Mouse (Mus musculus): Measurements from ENCODE around the gene Usp5. TPM values are rescaled to one million over a fixed set of nuclear protein-coding genes. Genes with fewer than 3 reads are reported as not detected.
"Not testable (repeated sequence)": the region's sequence is repeated elsewhere in the genome, so short reads cannot be mapped to it uniquely, and the experiment has no call there.

Usp5 gene
- polyA plus RNA-seq, 1 experiment from 2014 or later = 141 TPM

- 12% methylated on average over 8 of the region's 8 CpGs for WGBS
- no peak for ATAC-seq (ENCODE audit: insufficient number of reproducible peaks, low FRiP score, low TSS enrichment, low read depth)
- Histone ChIP-seq H3K4me2 (replicated peaks) (0 out of 2 replicates have a peak overlapping the region, but pooled peaks have one; percentile 12), H3K4me1 (peaks cover 6% of the 10 kb centered on the region), H3K9me3 (replicated peaks) (no peaks in the 10 kb centered on the region), H3K27me3 (no peaks in the 10 kb centered on the region), H3K27ac (replicated peaks) (no peak overlapping the region), H3K36me3 (peaks cover 20% of the 10 kb centered on the region; the same call in 1 of the 2 replicates), H3K4me3 (replicated peaks) (no peak overlapping the region), H3K9ac (no peak overlapping the region)
Measured at GRCm38 (mm10) chr6:124839805-124840204, 10.5 kb upstream of the Usp5 start.

- Histone ChIP-seq H3K4me3 (replicated peaks) (no peak overlapping the region), H3K4me1 (peaks cover 13% of the 10 kb centered on the region), H3K9ac (no peak overlapping the region), H3K36me3 (peaks cover 22% of the 10 kb centered on the region), H3K4me2 (replicated peaks) (no peak overlapping the region), H3K27me3 (no peaks in the 10 kb centered on the region), H3K27ac (replicated peaks) (no peak overlapping the region), H3K9me3 (replicated peaks) (no peaks in the 10 kb centered on the region)
- WGBS = 66% methylated on average over 7 of the region's 7 CpGs
- ATAC-seq (ENCODE audit: insufficient number of reproducible peaks, low FRiP score, low TSS enrichment, low read depth) = no peak
Measured at GRCm38 (mm10) chr6:124836411-124836810, 7.1 kb upstream of the Usp5 start.

- Histone ChIP-seq H3K4me2 (replicated peaks) (no peak overlapping the region), H3K4me3 (replicated peaks) (no peak overlapping the region), H3K9ac (peak overlapping the region; percentile 13; the same call in 1 of the 2 replicates), H3K36me3 (peaks cover 20% of the 10 kb centered on the region), H3K27ac (replicated peaks) (no peak overlapping the region), H3K4me1 (peaks cover 21% of the 10 kb centered on the region), H3K9me3 (replicated peaks) (no peaks in the 10 kb centered on the region), H3K27me3 (no peaks in the 10 kb centered on the region)
- 42% methylated on average over 10 of the region's 10 CpGs for WGBS
- no peak for ATAC-seq (ENCODE audit: insufficient number of reproducible peaks, low FRiP score, low TSS enrichment, low read depth)
Measured at GRCm38 (mm10) chr6:124835531-124835930, 6.2 kb upstream of the Usp5 start.

GRCm38 (mm10) chr6:124834512-124835081 lies 5.3 kb upstream of the Usp5 start:
- Histone ChIP-seq H3K4me3 (replicated peaks) (no peak overlapping the region), H3K4me1 (peaks cover 19% of the 10 kb centered on the region), H3K9me3 (replicated peaks) (no peaks in the 10 kb centered on the region), H3K9ac (no peak overlapping the region), H3K27ac (replicated peaks) (no peak overlapping the region), H3K27me3 (no peaks in the 10 kb centered on the region), H3K4me2 (replicated peaks) (no peak overlapping the region), H3K36me3 (peaks cover 20% of the 10 kb centered on the region)
- WGBS = 75% methylated on average over 6 of the region's 6 CpGs
- no peak for ATAC-seq (ENCODE audit: insufficient number of reproducible peaks, low FRiP score, low TSS enrichment, low read depth)

- no peak for ATAC-seq (ENCODE audit: insufficient number of reproducible peaks, low FRiP score, low TSS enrichment, low read depth)
- Histone ChIP-seq H3K27ac (replicated peaks) (no peak overlapping the region), H3K9me3 (replicated peaks) (no peaks in the 10 kb centered on the region), H3K9ac (no peak overlapping the region), H3K27me3 (no peaks in the 10 kb centered on the region), H3K4me1 (peaks cover 30% of the 10 kb centered on the region), H3K36me3 (peaks cover 24% of the 10 kb centered on the region), H3K4me3 (replicated peaks) (no peak overlapping the region), H3K4me2 (replicated peaks) (0 out of 2 replicates have a peak overlapping the region, but pooled peaks have one; percentile 95)
- WGBS = 91% methylated on average over 8 of the region's 8 CpGs
Measured at GRCm38 (mm10) chr6:124831649-124832048, 2.4 kb upstream of the Usp5 start.

GRCm38 (mm10) chr6:124831199-124831598 lies 1.9 kb upstream of the Usp5 start:
- ATAC-seq (ENCODE audit: insufficient number of reproducible peaks, low FRiP score, low TSS enrichment, low read depth); H3K9ac ChIP-seq; H3K27me3 ChIP-seq; H3K27ac ChIP-seq (replicated peaks); H3K9me3 ChIP-seq (replicated peaks); H3K4me3 ChIP-seq (replicated peaks): not testable (repeated sequence)
- Histone ChIP-seq H3K4me1 (peaks cover 30% of the 10 kb centered on the region), H3K36me3 (peaks cover 26% of the 10 kb centered on the region), H3K4me2 (replicated peaks) (peak overlapping the region; percentile 95)
- WGBS = 89% methylated on average over 4 of the region's 4 CpGs

- Histone ChIP-seq H3K27me3 (no peaks in the 10 kb centered on the region), H3K9me3 (replicated peaks) (no peaks in the 10 kb centered on the region), H3K4me1 (peaks cover 30% of the 10 kb centered on the region), H3K4me2 (replicated peaks) (peak overlapping the region; percentile 95), H3K36me3 (peaks cover 38% of the 10 kb centered on the region), H3K27ac (replicated peaks) (peak overlapping the region; percentile 93), H3K9ac (peak overlapping the region; percentile 65), H3K4me3 (replicated peaks) (peak overlapping the region; percentile 82)
- ATAC-seq (ENCODE audit: insufficient number of reproducible peaks, low FRiP score, low TSS enrichment, low read depth) = peak; percentile 88
- under 1% methylated on average over 38 of the region's 38 CpGs for WGBS
Measured at GRCm38 (mm10) chr6:124829799-124830700, 766 bp upstream of the Usp5 start.

GRCm38 (mm10) chr6:124828101-124828592 lies 1.1 kb downstream of the Usp5 start:
- Histone ChIP-seq H3K4me3 (replicated peaks) (peak overlapping the region; percentile 82), H3K4me2 (replicated peaks) (peak overlapping the region; percentile 85), H3K9ac (peak overlapping the region; percentile 37), H3K9me3 (replicated peaks) (no peaks in the 10 kb centered on the region), H3K27me3 (no peaks in the 10 kb centered on the region), H3K36me3 (peaks cover 50% of the 10 kb centered on the region), H3K27ac (replicated peaks) (peak overlapping the region; percentile 81), H3K4me1 (peaks cover 27% of the 10 kb centered on the region)
- no peak for ATAC-seq (ENCODE audit: insufficient number of reproducible peaks, low FRiP score, low TSS enrichment, low read depth)
- WGBS = 18% methylated on average over 10 of the region's 10 CpGs

GRCm38 (mm10) chr6:124822049-124822448 lies 7.2 kb downstream of the Usp5 start:
- H3K9me3 ChIP-seq (replicated peaks) = no peaks in the 10 kb centered on the region
- H3K27me3 ChIP-seq = no peaks in the 10 kb centered on the region
- no peak overlapping the region for H3K9ac ChIP-seq
- H3K4me3 ChIP-seq (replicated peaks) = no peak overlapping the region
- H3K4me1 ChIP-seq = no peaks in the 10 kb centered on the region
- H3K4me2 ChIP-seq (replicated peaks) = no peak overlapping the region
- no peak overlapping the region for H3K27ac ChIP-seq (replicated peaks)
- WGBS = 94% methylated on average over 4 of the region's 4 CpGs
- peaks cover 94% of the 10 kb centered on the region for H3K36me3 ChIP-seq
- no peak for ATAC-seq (ENCODE audit: insufficient number of reproducible peaks, low FRiP score, low TSS enrichment, low read depth)

- H3K36me3 ChIP-seq = peaks cover 98% of the 10 kb centered on the region
- H3K4me3 ChIP-seq (replicated peaks) = no peak overlapping the region
- WGBS = 90% methylated on average over 5 of the region's 5 CpGs
- ATAC-seq (ENCODE audit: insufficient number of reproducible peaks, low FRiP score, low TSS enrichment, low read depth) = no peak
- H3K27me3 ChIP-seq = no peaks in the 10 kb centered on the region
- H3K4me2 ChIP-seq (replicated peaks) = no peak overlapping the region
- H3K27ac ChIP-seq (replicated peaks) = no peak overlapping the region
- no peaks in the 10 kb centered on the region for H3K9me3 ChIP-seq (replicated peaks)
- no peaks in the 10 kb centered on the region for H3K4me1 ChIP-seq
- no peak overlapping the region for H3K9ac ChIP-seq
Measured at GRCm38 (mm10) chr6:124820891-124821290, 8.4 kb downstream of the Usp5 start.

GRCm38 (mm10) chr6:124817971-124818370 lies 11.3 kb downstream of the Usp5 start:
- ATAC-seq (ENCODE audit: insufficient number of reproducible peaks, low FRiP score, low TSS enrichment, low read depth) = no peak
- Histone ChIP-seq H3K36me3 (peaks cover 77% of the 10 kb centered on the region), H3K9me3 (replicated peaks) (no peaks in the 10 kb centered on the region), H3K9ac (no peak overlapping the region), H3K27me3 (no peaks in the 10 kb centered on the region), H3K4me2 (replicated peaks) (no peak overlapping the region), H3K4me3 (replicated peaks) (no peak overlapping the region), H3K4me1 (peaks cover 11% of the 10 kb centered on the region), H3K27ac (replicated peaks) (no peak overlapping the region)
- WGBS = 85% methylated on average over 8 of the region's 8 CpGs
